Mouse (Mus musculus) lung, embryonic 15.5 days (tissue): ENCODE measurements at regions not wholly inside any gene's neighbourhood (a gene's known extent, or its start where the extent isn't known, plus 50 kb on each side); places are given as distances from the start of the nearest gene placed in this dataset.
"Not testable (repeated sequence)": the region's sequence is repeated elsewhere in the genome, so short reads cannot be mapped to it uniquely, and the experiment has no call there.

Source experiments
- ATAC-seq: fragments of 200-750 bp; cut with Nextera tagmentation; 2 replicates; pipeline ENCODE4 v1.8.0; 2017; ENCODE audit warnings: moderate number of reproducible peaks, borderline replicate concordance; ENCODE audit not compliant: low FRiP score, low TSS enrichment; ENCODE audit errors: extremely low read depth
- H3K27ac ChIP-seq: fragments of 300-500 bp; sonication (generic); 2 replicates; pipeline ENCODE4 v1.5.1; 2015; ENCODE audit warnings: moderate library complexity, mild to moderate bottlenecking, inconsistent platforms
- H3K27me3 ChIP-seq: fragments of 300-500 bp; sonication (generic); 2 replicates; pipeline ENCODE4 v1.6.1; 2015; ENCODE audit warnings: inconsistent platforms
- H3K36me3 ChIP-seq: fragments of 300-500 bp; sonication (generic); 2 replicates; pipeline ENCODE4 v1.6.1; 2015; ENCODE audit warnings: inconsistent platforms
- H3K4me1 ChIP-seq: fragments of 300-500 bp; sonication (generic); 2 replicates; pipeline ENCODE4 v1.6.1; 2015; ENCODE audit warnings: inconsistent platforms
- H3K4me2 ChIP-seq: fragments of 300-500 bp; sonication (generic); 2 replicates; pipeline ENCODE4 v1.6.1; 2015; ENCODE audit warnings: inconsistent platforms, mild to moderate bottlenecking, moderate library complexity
- H3K4me3 ChIP-seq: fragments of 300-500 bp; sonication (generic); 2 replicates; pipeline ENCODE4 v1.5.1; 2015; ENCODE audit warnings: mild to moderate bottlenecking, inconsistent platforms
- H3K9ac ChIP-seq: fragments of 300-500 bp; sonication (generic); 2 replicates; pipeline ENCODE4 v1.6.1; 2015; ENCODE audit warnings: inconsistent platforms
- H3K9me3 ChIP-seq: fragments of 300-500 bp; sonication (generic); 2 replicates; pipeline ENCODE4 v1.6.1; 2016; ENCODE audit warnings: inconsistent platforms
- WGBS: fragments of 180-500 bp; shearing (Covaris S2); methylation state at CpG from one replicate; pipeline ENCODE4 v1.1.7; 2015; 5-methylcytosine and 5-hydroxymethylcytosine counted together

DNA sequence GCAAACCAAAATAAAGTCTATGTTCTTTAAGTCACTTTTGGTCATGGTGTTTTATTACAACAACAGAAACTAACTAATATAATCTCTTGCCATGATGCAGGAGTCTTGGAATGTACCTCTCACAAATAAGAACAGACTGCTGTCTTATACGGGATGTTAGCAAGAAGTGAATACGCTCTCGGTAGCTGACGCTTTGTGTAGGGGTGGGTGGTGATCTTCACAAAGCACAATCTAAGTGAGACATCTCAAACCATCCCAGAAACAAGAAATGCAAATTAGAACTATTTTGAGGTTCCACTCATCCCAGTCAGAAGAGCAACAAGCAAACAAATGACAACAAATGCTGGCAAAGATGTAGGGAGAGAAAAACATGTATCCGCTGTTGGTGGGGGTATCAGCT lies 339.7 kb upstream of the Clnk start:
- H3K36me3 ChIP-seq, result no peaks in the 10 kb centered on the region
- no peak overlapping the region for H3K4me2 ChIP-seq
- H3K4me1 ChIP-seq, result no peaks in the 10 kb centered on the region
- no peak for ATAC-seq
- H3K27me3 ChIP-seq, result no peaks in the 10 kb centered on the region
- no peaks in the 10 kb centered on the region for H3K9me3 ChIP-seq
- no peak overlapping the region for H3K9ac ChIP-seq
- 90% methylated on average over 5 of the region's 5 CpGs for WGBS
- no peak overlapping the region for H3K4me3 ChIP-seq
- no peak overlapping the region for H3K27ac ChIP-seq

DNA sequence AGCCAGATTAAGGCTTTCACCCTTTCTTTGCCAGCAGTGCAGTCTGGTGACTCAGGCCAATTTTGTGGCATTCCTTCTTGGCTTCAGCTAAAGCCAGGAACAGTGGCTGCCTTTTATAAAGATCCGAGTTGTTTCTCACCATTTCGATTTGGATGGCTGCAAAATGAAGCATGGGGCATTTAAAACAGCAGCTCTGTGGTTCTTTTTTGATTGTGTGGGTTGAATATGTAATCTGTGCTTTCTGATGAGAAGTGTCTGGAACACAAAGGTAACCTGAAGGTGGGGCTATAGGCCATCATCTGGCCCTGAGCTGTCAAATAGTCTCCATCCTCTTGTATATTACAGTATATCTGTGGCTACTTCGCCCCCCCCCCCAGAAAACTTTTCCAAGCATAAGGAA lies 338.4 kb upstream of the Clnk start:
- H3K9ac ChIP-seq, result no peak overlapping the region
- H3K4me1 ChIP-seq, result no peaks in the 10 kb centered on the region
- H3K27me3 ChIP-seq, result no peaks in the 10 kb centered on the region
- H3K9me3 ChIP-seq, result no peaks in the 10 kb centered on the region
- no peaks in the 10 kb centered on the region for H3K36me3 ChIP-seq
- no peak overlapping the region for H3K27ac ChIP-seq
- WGBS, result 53% methylated on average over 3 of the region's 3 CpGs
- no peak overlapping the region for H3K4me2 ChIP-seq
- H3K4me3 ChIP-seq, result no peak overlapping the region
- no peak for ATAC-seq

DNA sequence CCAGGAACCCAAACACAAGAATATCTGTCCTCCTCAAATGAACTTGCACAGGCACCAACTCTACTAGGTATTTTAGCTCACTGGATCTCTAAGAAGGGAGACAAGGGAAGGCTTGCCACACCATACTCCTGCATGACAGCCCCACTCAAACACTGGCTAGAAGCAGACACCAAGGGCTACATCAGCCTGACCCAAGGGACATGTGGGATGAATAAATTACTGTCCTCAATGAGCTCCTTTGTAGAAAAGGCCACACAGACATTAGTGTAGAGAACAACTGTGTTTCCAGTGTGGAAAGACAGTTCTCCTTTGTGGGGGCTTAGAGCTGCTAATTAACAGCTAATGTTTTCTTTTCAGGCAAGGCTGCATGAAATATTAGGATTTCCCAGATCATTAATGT lies 335.9 kb upstream of the Clnk start:
- H3K36me3 ChIP-seq, result no peaks in the 10 kb centered on the region
- no peak for ATAC-seq
- H3K9ac ChIP-seq, result no peak overlapping the region
- no peaks in the 10 kb centered on the region for H3K9me3 ChIP-seq
- H3K4me2 ChIP-seq, result no peak overlapping the region
- H3K4me1 ChIP-seq, result no peaks in the 10 kb centered on the region
- H3K4me3 ChIP-seq, result no peak overlapping the region
- no peak overlapping the region for H3K27ac ChIP-seq
- no peaks in the 10 kb centered on the region for H3K27me3 ChIP-seq

DNA sequence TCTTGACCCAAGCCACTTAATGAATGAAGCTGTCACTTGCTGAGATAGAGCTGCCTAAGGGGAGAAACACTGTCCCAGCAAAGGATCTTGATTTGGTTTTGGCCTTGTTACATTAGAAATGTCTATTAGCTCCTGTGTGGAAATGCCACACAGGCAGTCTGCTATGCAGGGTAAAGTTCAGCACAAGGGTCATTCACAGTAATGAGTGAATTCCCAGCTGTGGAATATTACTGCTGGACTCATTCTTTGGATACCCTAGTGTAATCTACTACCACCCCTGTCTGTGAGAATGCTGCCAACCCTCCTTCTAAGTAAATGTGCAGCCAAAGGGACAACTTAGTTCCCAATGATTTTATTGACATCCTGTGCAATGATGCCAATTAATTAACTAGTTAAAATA lies 322.2 kb upstream of the Clnk start:
- no peaks in the 10 kb centered on the region for H3K27me3 ChIP-seq
- no peaks in the 10 kb centered on the region for H3K4me1 ChIP-seq
- no peak for ATAC-seq
- no peak overlapping the region for H3K9ac ChIP-seq
- no peak overlapping the region for H3K4me3 ChIP-seq
- H3K27ac ChIP-seq, result no peak overlapping the region
- no peak overlapping the region for H3K4me2 ChIP-seq
- H3K9me3 ChIP-seq, result no peaks in the 10 kb centered on the region
- H3K36me3 ChIP-seq, result no peaks in the 10 kb centered on the region

DNA sequence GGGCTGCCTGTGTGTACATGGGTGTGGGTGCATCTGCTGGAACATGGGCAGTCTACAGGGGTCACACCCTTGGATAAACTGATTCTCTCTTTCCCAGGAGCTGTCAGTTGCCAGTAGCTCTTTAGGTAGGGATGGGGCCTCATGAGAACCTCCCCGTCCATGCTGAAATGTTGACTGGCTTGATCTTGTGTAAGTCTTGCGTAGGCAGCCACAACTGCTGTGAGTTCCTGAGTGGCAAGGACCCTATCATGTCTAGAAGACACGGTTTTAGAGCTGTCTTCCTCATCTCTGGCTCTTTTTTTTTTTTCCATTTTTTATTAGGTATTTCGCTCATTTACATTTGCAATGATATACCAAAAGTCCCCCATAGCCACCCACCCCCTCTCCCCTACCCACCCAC lies 314.5 kb upstream of the Clnk start:
- not testable (repeated sequence) for H3K4me2 ChIP-seq, H3K9me3 ChIP-seq, ATAC-seq, H3K27me3 ChIP-seq, H3K9ac ChIP-seq, H3K36me3 ChIP-seq, H3K4me3 ChIP-seq, H3K4me1 ChIP-seq, H3K27ac ChIP-seq
- WGBS, result 73% methylated on average over 2 of the region's 4 CpGs

DNA sequence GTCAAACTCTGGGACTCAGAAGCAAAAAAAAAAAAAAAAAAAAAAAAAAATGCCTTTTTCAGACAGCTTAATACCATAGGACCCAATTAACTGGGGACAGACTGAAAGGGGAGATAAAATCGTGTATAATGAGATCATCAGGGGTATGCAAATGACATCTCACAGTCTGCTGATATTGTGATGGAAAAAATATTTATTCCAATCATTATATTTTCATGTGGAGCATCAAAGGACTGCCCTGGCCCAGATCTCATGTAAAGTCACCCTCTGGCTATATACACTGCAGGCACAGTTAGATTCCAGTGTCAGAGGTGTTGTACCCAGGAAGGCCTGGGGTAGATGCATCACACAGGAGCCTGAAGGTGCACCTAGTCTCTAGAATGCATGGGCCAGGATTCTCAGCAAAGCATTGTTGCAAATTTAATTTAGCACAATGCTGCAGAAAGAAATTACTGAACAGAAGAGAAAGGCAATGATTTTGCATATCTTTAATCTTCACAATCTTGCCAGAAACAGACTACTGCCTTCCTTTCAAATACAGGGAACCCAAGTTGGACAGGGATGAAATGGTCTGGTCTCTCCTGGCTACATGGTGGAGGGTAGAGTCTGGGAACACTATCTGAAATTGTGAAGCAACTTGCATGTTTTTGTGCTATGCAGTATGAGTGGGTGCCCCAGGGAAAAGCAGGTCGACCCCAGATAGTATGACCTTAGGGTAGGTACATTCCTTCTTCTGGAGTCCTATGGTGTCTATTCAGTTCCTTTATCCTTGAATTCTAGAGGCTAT lies 305.2 kb upstream of the Clnk start:
- no peak overlapping the region for H3K27ac ChIP-seq
- WGBS, result 66% methylated on average over 2 of the region's 2 CpGs

DNA sequence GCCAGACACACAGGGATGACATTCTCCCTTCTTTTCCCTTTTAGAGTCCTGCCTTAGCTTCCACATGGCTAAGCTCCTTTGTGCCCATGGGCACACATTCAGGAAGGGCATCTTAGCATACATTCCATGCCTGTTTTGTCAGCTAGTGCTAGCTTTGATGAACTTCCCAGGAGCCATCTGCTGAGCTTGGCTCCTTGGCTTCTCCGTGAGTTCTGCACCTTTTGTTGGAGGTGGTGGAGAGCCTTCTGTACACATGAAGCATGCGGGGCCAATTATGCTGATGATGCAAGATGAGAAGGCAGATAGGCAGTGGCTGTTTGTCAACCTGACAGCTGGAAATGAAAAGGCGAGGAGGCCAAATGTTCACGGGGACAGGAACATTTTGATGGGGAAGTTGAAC lies 304.4 kb upstream of the Clnk start:
- Histone ChIP-seq H3K36me3 (no peaks in the 10 kb centered on the region), H3K9me3 (no peaks in the 10 kb centered on the region), H3K27me3 (no peaks in the 10 kb centered on the region), H3K27ac (no peak overlapping the region), H3K4me1 (no peaks in the 10 kb centered on the region), H3K4me3 (no peak overlapping the region), H3K4me2 (no peak overlapping the region), H3K9ac (no peak overlapping the region)
- WGBS, result 23% methylated on average over 4 of the region's 4 CpGs
- ATAC-seq, result no peak

More for the DNA sequence above, 305.2 kb upstream of the Clnk start:
- Histone ChIP-seq H3K9ac (no peak overlapping the region), H3K4me3 (no peak overlapping the region), H3K9me3 (no peaks in the 10 kb centered on the region), H3K27me3 (no peaks in the 10 kb centered on the region), H3K36me3 (no peaks in the 10 kb centered on the region), H3K4me1 (no peaks in the 10 kb centered on the region), H3K4me2 (no peak overlapping the region)
- no peak for ATAC-seq

DNA sequence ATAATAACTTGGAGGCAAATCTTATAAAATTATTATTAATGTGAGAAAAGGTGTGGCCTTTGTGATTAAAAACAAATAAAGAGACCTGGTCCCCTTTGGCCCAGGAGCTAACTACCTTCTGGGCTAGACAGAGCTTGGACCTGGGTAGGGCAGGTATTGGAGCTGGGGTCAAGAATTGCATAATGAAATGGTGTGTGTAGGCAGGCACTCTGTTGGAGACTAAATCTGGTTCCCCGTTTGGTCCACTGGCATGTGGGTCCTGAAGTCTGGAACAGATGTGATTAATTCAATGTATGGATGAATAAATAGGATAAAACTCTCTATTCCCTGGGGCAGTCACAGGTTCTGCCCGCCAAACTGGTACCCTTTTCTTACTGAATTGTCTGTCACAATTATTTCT lies 301.3 kb upstream of the Clnk start:
- Histone ChIP-seq H3K27ac (no peak overlapping the region), H3K9ac (no peak overlapping the region), H3K36me3 (no peaks in the 10 kb centered on the region), H3K4me2 (no peak overlapping the region), H3K27me3 (no peaks in the 10 kb centered on the region), H3K4me3 (no peak overlapping the region), H3K4me1 (no peaks in the 10 kb centered on the region), H3K9me3 (no peaks in the 10 kb centered on the region)
- ATAC-seq, result no peak
- WGBS, result 76% methylated on average over 2 of the region's 2 CpGs

DNA sequence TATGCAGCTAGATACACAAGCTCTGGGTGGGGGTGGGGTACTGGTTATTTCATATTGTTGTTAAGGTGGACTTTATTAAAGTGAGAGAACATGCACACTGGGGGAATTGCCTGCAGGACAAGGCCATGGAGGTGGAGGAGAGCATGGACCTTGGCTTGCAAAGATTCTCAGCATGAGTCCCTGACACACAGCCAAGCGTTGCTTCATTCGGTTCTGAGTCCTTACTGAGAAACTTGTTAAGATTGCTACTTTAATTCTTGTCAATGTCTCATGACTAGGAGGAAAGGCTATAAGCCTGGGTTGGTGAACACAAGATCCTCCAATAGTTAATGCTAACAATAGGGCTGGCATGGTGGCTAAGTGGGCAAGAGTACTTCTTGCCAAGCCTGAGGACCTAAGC lies 300.3 kb upstream of the Clnk start:
- Histone ChIP-seq H3K27me3 (no peaks in the 10 kb centered on the region), H3K4me3 (no peak overlapping the region), H3K36me3 (no peaks in the 10 kb centered on the region), H3K4me1 (no peaks in the 10 kb centered on the region), H3K9ac (no peak overlapping the region), H3K4me2 (no peak overlapping the region), H3K9me3 (no peaks in the 10 kb centered on the region), H3K27ac (no peak overlapping the region)
- no peak for ATAC-seq
- WGBS, result 95% methylated on average over 2 of the region's 2 CpGs

DNA sequence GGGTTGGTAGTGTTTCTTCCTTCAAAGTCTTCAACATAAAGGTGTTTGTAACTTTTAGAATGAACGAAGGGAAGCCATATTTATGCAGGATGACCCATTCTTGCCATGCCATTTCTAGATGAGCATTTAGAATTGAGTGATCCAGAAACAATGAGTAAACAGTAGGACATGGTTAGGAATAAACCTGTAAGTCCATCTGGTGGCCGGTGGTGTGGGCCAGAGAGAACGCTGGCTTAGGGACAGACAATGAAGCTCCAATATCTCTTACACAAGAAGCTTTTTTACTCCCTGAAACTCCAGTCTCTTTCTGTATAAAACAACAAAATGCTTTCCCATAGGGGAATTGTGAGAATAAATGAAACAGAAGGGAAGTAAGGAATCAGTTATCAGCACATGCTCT lies 296.9 kb upstream of the Clnk start:
- Histone ChIP-seq H3K4me3 (no peak overlapping the region), H3K27me3 (no peaks in the 10 kb centered on the region), H3K9me3 (no peaks in the 10 kb centered on the region), H3K27ac (no peak overlapping the region), H3K36me3 (no peaks in the 10 kb centered on the region), H3K4me2 (no peak overlapping the region), H3K9ac (no peak overlapping the region), H3K4me1 (no peaks in the 10 kb centered on the region)
- ATAC-seq, result no peak
- WGBS, result 87% methylated on average over 3 of the region's 3 CpGs

DNA sequence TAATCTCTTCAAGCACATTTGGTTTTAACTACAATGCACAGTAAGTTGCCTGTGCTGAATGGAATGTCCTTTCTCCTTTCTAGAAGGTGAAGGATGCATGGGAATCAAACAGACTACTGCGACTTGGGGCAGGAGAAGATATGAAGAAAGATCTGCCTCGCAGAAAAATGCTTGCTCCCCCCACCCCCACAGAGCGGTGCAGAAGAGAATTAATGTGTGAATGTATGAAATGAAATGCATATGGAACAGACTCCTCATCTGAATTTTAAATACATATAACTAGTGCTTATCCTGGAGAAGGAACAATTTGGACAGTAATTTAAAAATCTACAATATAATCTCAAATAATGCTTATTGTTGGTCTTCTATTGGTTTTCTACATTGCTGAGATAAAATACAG lies 283.0 kb upstream of the Clnk start:
- 77% methylated on average over 3 of the region's 3 CpGs for WGBS
- Histone ChIP-seq H3K4me3 (no peak overlapping the region), H3K4me2 (no peak overlapping the region), H3K9ac (no peak overlapping the region), H3K9me3 (no peaks in the 10 kb centered on the region), H3K4me1 (no peaks in the 10 kb centered on the region), H3K36me3 (no peaks in the 10 kb centered on the region), H3K27ac (no peak overlapping the region), H3K27me3 (no peaks in the 10 kb centered on the region)
- no peak for ATAC-seq

DNA sequence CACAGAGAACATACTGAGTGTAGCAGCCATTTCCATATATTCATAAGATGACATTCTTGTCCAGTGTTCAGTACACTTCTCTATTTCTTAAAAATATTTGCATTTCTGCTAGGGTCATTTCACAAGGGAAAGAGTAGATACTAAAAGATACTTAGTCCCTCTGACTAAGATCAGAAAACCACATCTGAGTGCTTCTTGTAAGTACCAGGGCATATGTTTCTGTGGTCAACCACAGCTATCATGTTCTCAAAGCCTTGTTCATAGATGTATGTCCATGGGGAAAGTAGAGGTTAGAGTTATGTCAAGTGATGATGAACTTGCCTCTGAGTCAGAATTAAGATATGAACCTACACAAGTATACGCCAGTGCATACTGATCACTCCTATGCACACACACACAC lies 279.2 kb upstream of the Clnk start:
- no peaks in the 10 kb centered on the region for H3K27me3 ChIP-seq
- no peak overlapping the region for H3K4me3 ChIP-seq
- no peaks in the 10 kb centered on the region for H3K9me3 ChIP-seq
- no peak for ATAC-seq
- no peak overlapping the region for H3K4me2 ChIP-seq
- 96% methylated on average over 1 of the region's 1 CpGs for WGBS
- H3K4me1 ChIP-seq, result no peaks in the 10 kb centered on the region
- H3K9ac ChIP-seq, result no peak overlapping the region
- H3K27ac ChIP-seq, result no peak overlapping the region
- no peaks in the 10 kb centered on the region for H3K36me3 ChIP-seq

DNA sequence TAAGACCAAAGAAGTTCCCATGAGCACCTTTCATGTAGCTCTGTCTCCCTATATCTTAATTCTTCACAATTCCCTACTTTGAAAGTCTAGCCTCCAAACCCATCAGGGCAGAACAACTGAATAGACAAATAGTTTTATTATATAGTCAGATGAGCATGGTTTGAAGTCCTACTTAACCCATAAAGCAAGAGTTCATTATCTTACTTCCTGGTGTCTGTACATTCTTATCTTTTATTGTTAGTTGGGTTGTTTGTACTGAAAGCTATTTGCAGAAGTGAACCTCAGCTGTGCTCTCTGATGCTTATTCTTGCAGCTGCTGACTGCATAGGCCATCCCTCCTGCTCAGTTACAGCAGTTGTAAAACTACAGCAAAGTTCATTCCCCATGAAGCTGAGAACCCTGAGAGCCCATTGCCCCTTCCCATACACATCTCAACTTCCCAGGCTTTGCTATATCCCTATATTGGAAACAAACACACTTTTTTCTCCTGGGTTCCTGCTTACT lies 276.7 kb upstream of the Clnk start:
- no peak overlapping the region for H3K9ac ChIP-seq
- ATAC-seq, result no peak
- H3K4me2 ChIP-seq, result no peak overlapping the region
- H3K4me3 ChIP-seq, result no peak overlapping the region
- no peaks in the 10 kb centered on the region for H3K27me3 ChIP-seq
- H3K36me3 ChIP-seq, result no peaks in the 10 kb centered on the region
- H3K9me3 ChIP-seq, result no peaks in the 10 kb centered on the region
- no peaks in the 10 kb centered on the region for H3K4me1 ChIP-seq
- no peak overlapping the region for H3K27ac ChIP-seq
